Mouse (Mus musculus): ENCODE data around the gene Gen1. TPM values are rescaled to one million over a fixed set of nuclear protein-coding genes. Genes with fewer than 3 reads are reported as not detected.

Gene Gen1
- total RNA-seq, 2 experiments from 2014 or later: 1.5 to 2.5 TPM

- no peak for DNase-seq (ENCODE audit: low spot score in 2 of 2)
These were observed 40.9 kb downstream of the Gen1 start for GRCm38 (mm10) chr12:11224722-11225121.

- DNase-seq (ENCODE audit: low spot score in 2 of 2): no peak
These were observed 42.5 kb downstream of the Gen1 start for GRCm38 (mm10) chr12:11223090-11223489.

- no peak for DNase-seq (ENCODE audit: low spot score in 2 of 2)
These were observed 43.0 kb downstream of the Gen1 start for GRCm38 (mm10) chr12:11222566-11222965.

GRCm38 (mm10) chr12:11221524-11222330 is 43.9 kb downstream of the Gen1 start:
- DNase-seq (ENCODE audit: low spot score in 2 of 2): no peak

GRCm38 (mm10) chr12:11217726-11218250 is 47.8 kb downstream of the Gen1 start:
- no peak for DNase-seq (ENCODE audit: low spot score in 2 of 2)

GRCm38 (mm10) chr12:11216454-11216853 is 49.1 kb downstream of the Gen1 start:
- DNase-seq (ENCODE audit: low spot score in 2 of 2): no peak

- DNase-seq (ENCODE audit: low spot score in 2 of 2): no peak
These were observed 50.0 kb downstream of the Gen1 start for GRCm38 (mm10) chr12:11215555-11215954.

- DNase-seq (ENCODE audit: low spot score in 2 of 2): no peak
These were observed 50.8 kb downstream of the Gen1 start for GRCm38 (mm10) chr12:11214776-11215175.

GRCm38 (mm10) chr12:11212881-11213280 is 52.7 kb downstream of the Gen1 start:
- DNase-seq (ENCODE audit: low spot score in 2 of 2): no peak

GRCm38 (mm10) chr12:11210361-11210760 is 55.2 kb downstream of the Gen1 start:
- DNase-seq (ENCODE audit: low spot score in 2 of 2): no peak

- no peak for DNase-seq (ENCODE audit: low spot score in 2 of 2)
These were observed 56.0 kb downstream of the Gen1 start for GRCm38 (mm10) chr12:11209636-11210035.

- DNase-seq (ENCODE audit: low spot score in 2 of 2): no peak
These were observed 56.7 kb downstream of the Gen1 start, which contains the start of gene Msgn1 for GRCm38 (mm10) chr12:11208872-11209271. TSS of gene Msgn1 (minus strand) at chr12:11208972.

- no peak for DNase-seq (ENCODE audit: low spot score in 2 of 2)
These were observed 59.3 kb downstream of the Gen1 start for GRCm38 (mm10) chr12:11206321-11206720.

- peak in 1 of 2 experiments; percentile 4 for DNase-seq (ENCODE audit: low spot score in 2 of 2)
These were observed 61.6 kb downstream of the Gen1 start for GRCm38 (mm10) chr12:11203694-11204665.

- DNase-seq (ENCODE audit: low spot score in 2 of 2): no peak
These were observed 63.1 kb downstream of the Gen1 start for GRCm38 (mm10) chr12:11202476-11202875.

- DNase-seq (ENCODE audit: low spot score in 2 of 2): no peak
These were observed 64.9 kb downstream of the Gen1 start for GRCm38 (mm10) chr12:11200711-11201110.

GRCm38 (mm10) chr12:11198551-11198950 is 67.0 kb downstream of the Gen1 start:
- DNase-seq (ENCODE audit: low spot score in 2 of 2): no peak

- no peak for DNase-seq (ENCODE audit: low spot score in 2 of 2)
These were observed 67.6 kb downstream of the Gen1 start for GRCm38 (mm10) chr12:11198026-11198425.

- DNase-seq (ENCODE audit: low spot score in 2 of 2): no peak
These were observed 68.8 kb downstream of the Gen1 start for GRCm38 (mm10) chr12:11196830-11197229.

- peak; percentile 58 to 62 for DNase-seq (ENCODE audit: low spot score in 2 of 2)
These were observed 69.4 kb downstream of the Gen1 start for GRCm38 (mm10) chr12:11196142-11196597.

GRCm38 (mm10) chr12:11195031-11195430 is 70.6 kb downstream of the Gen1 start:
- no peak for DNase-seq (ENCODE audit: low spot score in 2 of 2)

Measured in left cerebral cortex, adult 18-20 months (tissue).